Mouse (Mus musculus) G1E-ER4 (cell line): ENCODE measurements around the gene Taar8a. TPM values are rescaled to one million over a fixed set of nuclear protein-coding genes. Genes with fewer than 3 reads are reported as not detected.
"Not testable (repeated sequence)": the region's sequence is repeated elsewhere in the genome, so short reads cannot be mapped to it uniquely, and the experiment has no call there.

Experiments used
- GATA1 ChIP-seq: IDR thresholded peaks from one replicate; pipeline ENCODE4 v1.8.0; 2012; ENCODE audit warnings: low read length, inconsistent platforms
- polyA plus RNA-seq: library from polyadenylated mRNA; stranded (reverse); fragments of >175 nt; gene quantifications from 2 replicates; pipeline ENCODE4 v1.2.3, GENCODE M21; 2012

Taar8a gene
- not detected in 2 replicates for polyA plus RNA-seq

- TF ChIP-seq GATA1, result not testable (repeated sequence)
Measured at GRCm38 (mm10) chr10:24076200-24076599, at the start of gene Taar8a. TSS of gene Taar8a (plus strand) at chr10:24076500.

GRCm38 (mm10) chr10:24026922-24027321 lies 49.4 kb upstream of the Taar8a start, which contains the start of gene Taar7d:
TSS of gene Taar7d (plus strand) at chr10:24027222.
- no peak for TF ChIP-seq GATA1

- no peak for TF ChIP-seq GATA1
Measured at GRCm38 (mm10) chr10:24031347-24031746, 45.0 kb upstream of the Taar8a start.

- no peak for TF ChIP-seq GATA1
Measured at GRCm38 (mm10) chr10:24037314-24037713, 39.0 kb upstream of the Taar8a start, which contains the start of gene Taar7e. TSS of gene Taar7e (plus strand) at chr10:24037614.

- TF ChIP-seq GATA1, result no peak
Measured at GRCm38 (mm10) chr10:24040120-24040869, 36.0 kb upstream of the Taar8a start.

GRCm38 (mm10) chr10:24049210-24049609 lies 27.1 kb upstream of the Taar8a start, which contains the start of gene Taar7f:
TSS of gene Taar7f (plus strand) at chr10:24049510.
- no peak for TF ChIP-seq GATA1

- TF ChIP-seq GATA1, result no peak
Measured at GRCm38 (mm10) chr10:24052039-24052438, 24.3 kb upstream of the Taar8a start.

GRCm38 (mm10) chr10:24058986-24059385 lies 17.3 kb upstream of the Taar8a start:
- TF ChIP-seq GATA1, result no peak

- TF ChIP-seq GATA1, result no peak
Measured at GRCm38 (mm10) chr10:24080166-24080565, 3.9 kb downstream of the Taar8a start.

- no peak for TF ChIP-seq GATA1
Measured at GRCm38 (mm10) chr10:24085936-24086335, 9.6 kb downstream of the Taar8a start.

GRCm38 (mm10) chr10:24086555-24086954 lies 10.3 kb downstream of the Taar8a start:
- TF ChIP-seq GATA1, result no peak

GRCm38 (mm10) chr10:24087168-24087567 lies 10.9 kb downstream of the Taar8a start:
- TF ChIP-seq GATA1, result no peak

GRCm38 (mm10) chr10:24092194-24092593 lies 15.9 kb downstream of the Taar8a start, which contains the start of gene Taar8b:
TSS of gene Taar8b (minus strand) at chr10:24092294.
- no peak for TF ChIP-seq GATA1

GRCm38 (mm10) chr10:24101812-24102211 lies 25.5 kb downstream of the Taar8a start, which contains the start of gene Taar8c:
TSS of gene Taar8c (minus strand) at chr10:24101912.
- TF ChIP-seq GATA1, result not testable (repeated sequence)

GRCm38 (mm10) chr10:24107747-24108146 lies 31.4 kb downstream of the Taar8a start:
- TF ChIP-seq GATA1, result no peak

GRCm38 (mm10) chr10:24108236-24108635 lies 31.9 kb downstream of the Taar8a start:
- no peak for TF ChIP-seq GATA1

GRCm38 (mm10) chr10:24109434-24109833 lies 33.1 kb downstream of the Taar8a start, which contains the start of gene Taar9:
TSS of gene Taar9 (minus strand) at chr10:24109534.
- TF ChIP-seq GATA1, result not testable (repeated sequence)
